Mouse (Mus musculus): ENCODE measurements around the gene Gm973.

- TF ChIP-seq CTCF (IDR thresholded peaks at IDR 0.05; ENCODE audit: extremely low read depth, insufficient read depth, low read length) (no peak), POLR2A (IDR thresholded peaks at IDR 0.05; ENCODE audit: extremely low read depth, insufficient read depth, low read length) (no peak)
Observed at GRCm38 (mm10) chr1:59602531-59603416, 86.7 kb downstream of the Gm973 start.
